Mouse (Mus musculus) megakaryocyte, embryonic 14.5 days (primary cell): ENCODE data around the gene Sec1. TPM values are rescaled to one million over a fixed set of nuclear protein-coding genes. Genes with fewer than 3 reads are reported as not detected.
"Not testable (repeated sequence)": the region's sequence is repeated elsewhere in the genome, so short reads cannot be mapped to it uniquely, and the experiment has no call there.

ENCODE experiments used
- H3K27me3 ChIP-seq: replicated peaks from 2 replicates; pipeline ENCODE3; 2012; ENCODE audit warnings: inconsistent platforms
- H3K36me3 ChIP-seq: replicated peaks from 2 replicates; pipeline ENCODE3; 2012; ENCODE audit warnings: low read length, inconsistent platforms, mixed read lengths
- H3K4me1 ChIP-seq: 2 replicates; pipeline ENCODE4 v1.6.1; 2012; ENCODE audit warnings: inconsistent platforms
- H3K4me3 ChIP-seq: replicated peaks from 2 replicates; pipeline ENCODE3; 2012; ENCODE audit warnings: moderate library complexity, mild to moderate bottlenecking, inconsistent platforms
- H3K9me3 ChIP-seq: 2 replicates; pipeline ENCODE4 v1.6.1; 2012; ENCODE audit warnings: inconsistent platforms
- FLI1 ChIP-seq: IDR thresholded peaks from 2 replicates; pipeline ENCODE4 v1.6.1; 2012; ENCODE audit warnings: low read length, inconsistent platforms, mixed read lengths
- GATA1 ChIP-seq: IDR thresholded peaks from 3 replicates; pipeline ENCODE4 v1.6.1; 2012; ENCODE audit warnings: mixed read lengths, low read length, inconsistent platforms, borderline replicate concordance
- polyA plus RNA-seq: library from polyadenylated mRNA; stranded (reverse); fragments of >175 nt; gene quantifications from 2 replicates; pipeline ENCODE4 v1.2.3, GENCODE M21; 2012; ENCODE audit warnings: low replicate concordance; ENCODE audit not compliant: insufficient read depth

The Sec1 gene
- polyA plus RNA-seq, 1 experiment: not detected

DNA sequence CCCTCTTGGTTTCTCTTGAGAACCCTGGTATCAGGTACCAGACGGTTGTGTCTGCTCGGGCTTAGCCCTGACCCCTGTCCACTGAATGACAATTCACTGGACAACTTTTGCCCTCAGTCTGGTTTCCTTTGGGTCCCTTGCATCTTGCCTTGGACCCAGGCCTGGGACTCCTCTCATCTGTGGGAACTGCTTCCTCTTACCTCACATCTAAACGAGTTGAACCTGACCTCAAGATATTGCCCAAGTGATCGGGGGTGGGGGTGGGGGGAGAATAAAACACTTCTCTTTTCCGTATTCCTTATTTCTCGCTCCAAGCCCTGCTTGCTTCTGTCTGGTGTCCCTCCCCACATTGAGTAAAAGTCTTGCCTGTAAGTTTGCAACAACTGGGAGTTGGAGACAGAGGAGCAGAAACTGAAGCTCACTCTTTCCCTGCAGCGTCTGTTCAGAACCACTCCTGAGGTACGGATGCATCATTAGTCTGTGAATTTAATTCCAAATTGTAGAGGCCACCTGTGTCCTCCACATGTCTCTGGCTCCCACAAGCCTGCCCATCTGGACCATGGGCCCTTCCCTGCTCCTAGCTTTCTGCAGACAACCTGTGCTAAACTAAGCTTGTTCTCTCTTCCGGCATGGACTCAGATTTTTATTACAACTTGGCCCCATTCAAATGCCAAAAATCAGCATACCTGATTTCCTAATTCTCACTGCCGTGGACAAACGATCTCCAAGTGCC is 33.3 kb downstream of the Sec1 start:
- TF ChIP-seq FLI1: no peak
- no peak for TF ChIP-seq GATA1
- H3K36me3 ChIP-seq: no peaks in the 10 kb centered on the region
- peaks cover 9% of the 10 kb centered on the region for H3K9me3 ChIP-seq
- peaks cover 30% of the 10 kb centered on the region for H3K27me3 ChIP-seq
- H3K4me1 ChIP-seq: peaks cover 16% of the 10 kb centered on the region
- no peak overlapping the region for H3K4me3 ChIP-seq

DNA sequence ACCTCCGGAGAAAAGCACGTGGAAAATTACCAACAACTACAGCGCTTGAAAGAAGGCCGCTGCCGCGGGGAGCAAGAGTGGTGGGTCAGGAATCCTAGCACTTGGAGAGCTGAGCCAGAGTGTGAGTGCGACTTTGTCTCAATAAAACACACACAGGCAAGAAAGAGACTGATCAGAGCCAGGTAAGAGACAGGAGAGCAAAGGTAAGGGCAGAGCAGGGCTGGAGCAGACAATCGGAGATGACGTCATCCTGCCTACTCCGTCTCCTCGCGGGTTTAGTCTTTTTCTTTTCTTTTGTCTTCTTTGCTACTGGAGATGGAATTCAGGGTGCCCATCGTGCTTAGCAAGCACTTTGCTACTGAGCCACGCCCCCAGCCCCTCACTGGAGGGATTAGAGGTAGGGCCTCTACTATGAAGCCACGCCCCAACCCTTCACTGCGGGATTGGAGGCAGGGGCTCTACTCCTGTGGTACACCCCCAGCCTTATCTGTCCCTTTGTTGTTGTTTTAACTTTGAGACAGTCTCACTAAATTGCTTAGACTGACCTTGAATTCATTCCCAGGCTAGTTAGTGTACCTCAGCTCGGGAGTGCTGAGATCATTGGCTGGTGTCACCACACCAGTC is 39.7 kb downstream of the Sec1 start:
- Histone ChIP-seq H3K27me3 (peaks cover 28% of the 10 kb centered on the region), H3K4me3 (no peak overlapping the region), H3K4me1 (peaks cover 5% of the 10 kb centered on the region; the same call in 1 of the 2 replicates), H3K36me3 (no peaks in the 10 kb centered on the region), H3K9me3 (peaks cover 9% of the 10 kb centered on the region)
- TF ChIP-seq FLI1 (no peak), GATA1 (no peak)

DNA sequence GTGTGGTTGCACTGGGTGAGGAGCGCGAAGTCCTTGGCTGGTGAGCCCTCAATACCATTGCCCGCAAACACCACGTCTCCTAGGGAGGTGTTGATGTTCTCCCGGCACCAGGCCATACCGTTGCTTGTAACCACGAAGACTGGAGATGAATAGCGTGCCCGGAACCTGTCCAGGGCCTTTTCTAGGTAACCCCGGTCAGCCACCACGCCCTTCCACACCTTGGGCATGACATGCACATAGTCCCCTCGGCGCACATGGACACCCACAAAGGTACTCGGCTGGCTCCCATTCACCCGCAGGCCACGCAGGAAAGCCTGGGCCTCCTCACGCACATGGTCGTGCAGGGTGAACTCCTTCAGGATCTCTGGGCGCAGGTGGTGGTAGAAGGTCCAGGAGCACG is 43.7 kb downstream of the Sec1 start:
- H3K9me3 ChIP-seq, H3K4me3 ChIP-seq, H3K36me3 ChIP-seq: not testable (repeated sequence)
- Histone ChIP-seq H3K27me3 (peaks cover 45% of the 10 kb centered on the region), H3K4me1 (peaks cover 11% of the 10 kb centered on the region; the same call in 1 of the 2 replicates)

DNA sequence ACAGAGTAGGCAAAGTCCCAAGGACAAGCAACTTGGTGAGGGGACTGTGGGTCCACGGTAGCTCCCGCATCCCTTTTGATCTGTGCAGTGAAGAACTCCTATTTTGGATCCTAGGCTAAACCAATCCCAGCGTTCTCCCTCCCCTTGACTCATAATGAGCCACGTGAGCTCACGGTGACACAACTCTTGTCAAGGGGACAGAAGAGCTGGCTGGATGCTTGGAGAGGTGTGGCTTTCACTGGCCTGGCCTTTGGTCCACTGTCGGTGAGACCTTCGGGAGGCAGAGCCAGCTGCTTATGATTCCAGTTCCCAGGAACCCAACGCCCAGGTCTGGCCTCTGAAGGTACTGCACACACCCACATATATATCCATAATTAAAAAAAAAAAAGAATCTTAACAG is 44.9 kb downstream of the Sec1 start:
- TF ChIP-seq GATA1 (no peak), FLI1 (no peak)
- no peaks in the 10 kb centered on the region for H3K36me3 ChIP-seq
- H3K4me1 ChIP-seq: peaks cover 14% of the 10 kb centered on the region
- H3K9me3 ChIP-seq: no peaks in the 10 kb centered on the region
- peaks cover 50% of the 10 kb centered on the region for H3K27me3 ChIP-seq
- no peak overlapping the region for H3K4me3 ChIP-seq

DNA sequence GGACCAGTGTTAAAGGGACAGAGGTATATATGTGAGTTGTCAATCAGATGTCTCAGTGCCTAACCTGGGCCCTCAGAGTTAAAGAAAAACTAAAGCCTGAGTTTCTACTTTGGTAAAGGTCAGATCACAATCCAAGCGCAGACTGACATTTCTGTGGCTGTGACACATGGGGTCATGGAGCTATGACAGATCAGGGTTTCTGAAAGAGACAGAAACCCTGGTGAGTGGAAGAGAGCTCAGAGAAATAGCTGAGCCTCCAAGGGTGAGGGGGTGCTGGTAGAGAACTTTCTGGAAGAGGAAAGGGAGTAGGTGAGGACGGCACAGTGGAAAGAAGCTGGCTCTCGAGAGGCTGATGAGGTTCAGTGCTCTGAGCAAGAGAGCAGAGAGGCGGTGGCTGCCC is 47.5 kb downstream of the Sec1 start:
- H3K9me3 ChIP-seq: no peaks in the 10 kb centered on the region
- no peak overlapping the region for H3K4me3 ChIP-seq
- TF ChIP-seq GATA1 (no peak), FLI1 (no peak)
- no peaks in the 10 kb centered on the region for H3K36me3 ChIP-seq
- peaks cover 40% of the 10 kb centered on the region for H3K4me1 ChIP-seq
- peaks cover 71% of the 10 kb centered on the region for H3K27me3 ChIP-seq

DNA sequence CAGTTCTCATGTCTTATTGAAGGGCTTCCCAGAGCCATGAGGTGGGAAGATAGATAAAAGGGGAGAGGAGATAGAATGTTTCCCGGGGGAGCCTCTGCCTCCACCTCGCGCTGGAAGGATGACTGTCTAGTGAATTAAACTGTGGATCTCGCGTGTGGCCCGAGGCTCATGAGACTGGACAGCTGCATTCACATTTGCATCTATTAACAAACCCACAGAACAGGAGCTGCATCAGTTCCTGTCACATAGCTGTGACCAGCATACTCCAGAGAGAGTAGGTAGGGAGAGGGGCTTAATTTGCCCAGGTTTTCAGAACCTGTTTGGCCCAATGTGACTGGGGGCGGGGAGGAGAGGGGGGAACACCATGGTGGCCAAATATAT is 48.6 kb downstream of the Sec1 start:
- Histone ChIP-seq H3K4me1 (peaks cover 45% of the 10 kb centered on the region), H3K27me3 (peaks cover 79% of the 10 kb centered on the region), H3K9me3 (no peaks in the 10 kb centered on the region), H3K36me3 (no peaks in the 10 kb centered on the region), H3K4me3 (no peak overlapping the region)
- TF ChIP-seq GATA1 (no peak), FLI1 (no peak)

DNA sequence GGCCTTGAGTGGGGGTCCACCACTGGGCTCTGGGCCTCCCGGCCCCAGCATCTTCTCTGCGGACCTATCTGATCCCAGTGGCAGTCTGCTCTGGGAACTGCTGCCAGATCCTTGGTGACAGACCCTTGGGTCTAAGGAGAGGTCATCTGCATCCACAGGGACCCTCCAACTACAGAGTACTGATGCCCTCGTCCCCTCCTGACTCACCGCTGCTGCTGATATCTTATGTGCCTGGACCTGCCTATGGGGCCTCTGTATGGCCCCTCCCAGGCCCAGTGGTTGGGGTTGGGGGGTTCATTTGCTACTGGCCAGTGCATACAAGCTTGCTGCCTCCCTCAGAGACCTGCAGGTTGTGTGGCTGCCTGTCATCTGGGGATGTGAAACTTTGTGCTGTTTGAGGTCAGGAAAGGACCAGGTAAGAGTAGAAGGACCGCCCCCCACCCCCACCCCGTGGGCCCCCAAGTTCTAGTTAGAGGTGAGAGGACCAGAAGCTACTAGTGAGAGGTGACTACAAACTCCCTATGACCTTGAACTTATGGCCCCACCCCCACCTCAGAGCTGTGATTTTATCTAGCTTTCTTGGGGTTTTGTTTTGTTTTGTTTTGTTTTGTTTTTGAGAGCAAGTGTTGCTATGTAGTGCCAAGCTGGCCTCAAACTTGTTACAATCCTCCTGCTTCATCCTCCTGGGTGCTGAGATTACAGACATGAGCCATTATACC is 49.2 kb downstream of the Sec1 start:
- Histone ChIP-seq H3K4me1 (peaks cover 45% of the 10 kb centered on the region), H3K4me3 (no peak overlapping the region), H3K9me3 (no peaks in the 10 kb centered on the region), H3K36me3 (no peaks in the 10 kb centered on the region), H3K27me3 (peaks cover 80% of the 10 kb centered on the region)
- TF ChIP-seq GATA1: no peak
- TF ChIP-seq FLI1: no peak

DNA sequence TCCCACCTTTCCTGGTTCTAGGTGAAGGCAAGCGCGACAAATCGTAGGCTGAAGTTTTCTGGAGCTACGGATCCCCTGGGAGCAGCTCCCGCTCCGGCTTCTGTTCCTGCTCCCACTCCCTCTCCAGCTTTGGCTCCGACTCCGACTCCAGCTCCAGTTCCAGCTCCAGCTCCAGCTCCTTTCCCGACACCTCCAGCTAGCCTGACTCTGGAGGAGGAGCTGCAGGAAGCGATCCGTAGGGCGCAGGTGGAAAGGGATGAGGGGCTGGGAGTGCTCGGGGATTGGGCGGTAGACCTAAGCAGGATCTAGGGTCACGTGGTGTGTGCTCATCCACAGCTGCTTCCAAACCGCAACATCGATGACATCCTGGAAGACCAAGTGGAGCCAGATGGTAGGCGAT is 50.0 kb downstream of the Sec1 start:
- H3K4me1 ChIP-seq: peaks cover 45% of the 10 kb centered on the region
- peak overlapping the region; percentile 82 for H3K4me3 ChIP-seq
- TF ChIP-seq GATA1: no peak
- H3K36me3 ChIP-seq: no peaks in the 10 kb centered on the region
- H3K9me3 ChIP-seq: no peaks in the 10 kb centered on the region
- peaks cover 83% of the 10 kb centered on the region for H3K27me3 ChIP-seq

DNA sequence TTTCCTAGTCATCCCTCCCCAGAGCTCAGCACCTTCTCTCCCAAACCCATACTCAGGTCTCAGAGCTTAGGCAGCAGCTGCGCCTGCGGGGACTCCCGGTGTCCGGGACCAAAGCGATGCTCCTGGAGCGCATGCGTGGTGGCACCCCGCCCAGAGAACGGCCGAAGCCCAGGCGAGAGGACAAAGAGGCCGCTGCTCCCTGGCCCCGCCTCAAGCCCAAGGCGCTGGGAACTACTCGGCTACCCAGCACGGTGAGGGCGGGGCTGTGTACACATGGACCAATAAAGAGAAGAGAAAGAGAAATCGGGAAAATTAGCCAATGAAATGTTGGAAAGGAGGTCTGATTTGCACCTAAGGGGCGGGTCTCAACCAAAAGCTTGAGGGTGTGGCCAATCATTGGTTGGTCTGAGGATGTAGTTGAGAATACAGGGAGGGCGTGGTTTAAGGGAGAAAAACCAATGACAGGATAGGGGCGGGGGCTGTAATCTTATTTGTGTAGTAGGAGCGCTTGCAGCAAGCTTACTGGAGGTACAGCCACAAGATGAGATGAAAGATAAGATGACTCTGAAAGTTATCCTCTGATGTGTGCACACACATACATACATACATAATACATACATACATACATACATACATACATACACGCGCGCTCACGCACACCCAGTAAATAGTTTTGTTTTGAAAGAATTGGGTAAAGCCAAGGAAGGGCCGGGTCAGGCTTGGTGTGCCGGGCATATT is 50.6 kb downstream of the Sec1 start:
- Histone ChIP-seq H3K27me3 (peaks cover 84% of the 10 kb centered on the region), H3K36me3 (no peaks in the 10 kb centered on the region), H3K4me1 (peaks cover 45% of the 10 kb centered on the region), H3K9me3 (no peaks in the 10 kb centered on the region), H3K4me3 (peak overlapping the region; percentile 82)
- TF ChIP-seq FLI1 (no peak), GATA1 (no peak)
